Mouse (Mus musculus) frontal cortex, postnatal 25 days (tissue): Measurements from ENCODE around the gene Ptprm.

Experiments used
- DNase-seq, 2 experiments: peaks; one replicate each; pipeline ENCODE4 v3.0.0; 2022; ENCODE audit warnings: low spot score in 2 of 2

The Ptprm gene

GRCm38 (mm10) chr17:66988014-66988413 lies 366.2 kb downstream of the Ptprm start:
- no peak for DNase-seq

- DNase-seq: no peak
These were observed 372.6 kb downstream of the Ptprm start for GRCm38 (mm10) chr17:66981649-66982048.

GRCm38 (mm10) chr17:66979971-66980370 lies 374.3 kb downstream of the Ptprm start:
- DNase-seq: no peak

GRCm38 (mm10) chr17:66976490-66976889 lies 377.8 kb downstream of the Ptprm start:
- DNase-seq: no peak

- DNase-seq: peak in 1 of 2 experiments; percentile 11
These were observed 381.3 kb downstream of the Ptprm start for GRCm38 (mm10) chr17:66972976-66973375.

GRCm38 (mm10) chr17:66960986-66961385 lies 393.3 kb downstream of the Ptprm start:
- no peak for DNase-seq

- DNase-seq: no peak
These were observed 393.7 kb downstream of the Ptprm start for GRCm38 (mm10) chr17:66960557-66960956.

GRCm38 (mm10) chr17:66959815-66960214 lies 394.4 kb downstream of the Ptprm start:
- DNase-seq: no peak

- DNase-seq: no peak
These were observed 395.5 kb downstream of the Ptprm start for GRCm38 (mm10) chr17:66958766-66959165.

GRCm38 (mm10) chr17:66944498-66944897 lies 409.8 kb downstream of the Ptprm start:
- no peak for DNase-seq

- DNase-seq: no peak
These were observed 410.7 kb downstream of the Ptprm start for GRCm38 (mm10) chr17:66943539-66943938.

- DNase-seq: no peak
These were observed 428.6 kb downstream of the Ptprm start for GRCm38 (mm10) chr17:66925611-66926010.

- DNase-seq: no peak
These were observed 439.6 kb downstream of the Ptprm start for GRCm38 (mm10) chr17:66914696-66915095.

GRCm38 (mm10) chr17:66912533-66912932 lies 441.7 kb downstream of the Ptprm start:
- no peak for DNase-seq

GRCm38 (mm10) chr17:66912120-66912519 lies 442.1 kb downstream of the Ptprm start:
- no peak for DNase-seq

- DNase-seq: no peak
These were observed 444.4 kb downstream of the Ptprm start for GRCm38 (mm10) chr17:66909901-66910300.

- no peak for DNase-seq
These were observed 445.3 kb downstream of the Ptprm start for GRCm38 (mm10) chr17:66908921-66909320.

- DNase-seq: no peak
These were observed 460.1 kb downstream of the Ptprm start for GRCm38 (mm10) chr17:66894181-66894580.

GRCm38 (mm10) chr17:66891916-66892315 lies 462.3 kb downstream of the Ptprm start:
- DNase-seq: no peak

GRCm38 (mm10) chr17:66891067-66891862 lies 463.0 kb downstream of the Ptprm start:
- no peak for DNase-seq

GRCm38 (mm10) chr17:66882304-66882703 lies 472.0 kb downstream of the Ptprm start:
- no peak for DNase-seq

GRCm38 (mm10) chr17:66880969-66881701 lies 473.1 kb downstream of the Ptprm start:
- DNase-seq: no peak

GRCm38 (mm10) chr17:66879151-66879550 lies 475.1 kb downstream of the Ptprm start:
- DNase-seq: no peak
